Mouse (Mus musculus) kidney, adult 8-10 months (tissue): ENCODE measurements at regions not wholly inside any gene's neighbourhood (a gene's known extent, or its start where the extent isn't known, plus 50 kb on each side); places are given as distances from the start of the nearest gene placed in this dataset.

Experiments
- DNase-seq, 2 experiments: peaks; one replicate each; pipeline ENCODE4 v3.0.0; 2022

DNA sequence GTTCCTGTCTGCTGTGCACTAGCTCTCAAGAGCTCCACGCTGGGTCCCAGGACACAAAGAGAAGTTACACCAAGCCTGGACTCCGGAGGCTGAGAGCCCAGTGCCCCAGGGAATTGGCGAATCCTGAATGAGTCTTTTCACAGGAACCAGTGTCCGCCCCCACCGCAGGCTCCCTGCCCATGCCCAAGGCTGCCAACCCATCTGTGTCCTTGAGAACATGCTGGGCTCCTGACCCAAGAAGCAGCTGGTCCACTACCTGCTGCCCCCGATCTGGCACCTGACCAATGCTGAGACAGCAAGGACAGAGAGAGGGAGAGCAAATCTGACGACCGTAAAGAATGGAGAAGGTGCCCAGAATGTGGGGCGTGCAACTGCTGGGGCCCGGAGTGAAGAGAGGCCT lies 85.2 kb upstream of the Cplx2 start:
- no peak for DNase-seq

DNA sequence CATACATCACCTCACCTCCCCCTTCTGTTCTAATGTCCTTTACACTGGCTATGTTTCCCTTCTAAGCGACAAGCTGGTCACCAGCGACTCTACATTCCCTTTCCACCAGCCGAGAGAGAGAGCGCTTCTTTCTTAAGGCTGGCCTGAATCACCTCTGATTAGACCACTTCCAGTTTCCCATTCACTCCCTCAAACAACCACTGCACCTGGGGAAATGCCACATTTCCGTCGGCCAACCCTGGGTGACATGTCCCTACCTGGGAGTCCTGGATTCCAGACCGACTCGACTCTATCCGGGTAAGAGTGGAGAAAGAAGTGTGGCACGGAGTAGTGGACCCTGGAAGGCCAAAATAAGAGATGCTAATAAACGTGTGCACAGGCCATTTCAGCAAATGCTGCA lies 84.5 kb upstream of the Cplx2 start:
- no peak for DNase-seq

DNA sequence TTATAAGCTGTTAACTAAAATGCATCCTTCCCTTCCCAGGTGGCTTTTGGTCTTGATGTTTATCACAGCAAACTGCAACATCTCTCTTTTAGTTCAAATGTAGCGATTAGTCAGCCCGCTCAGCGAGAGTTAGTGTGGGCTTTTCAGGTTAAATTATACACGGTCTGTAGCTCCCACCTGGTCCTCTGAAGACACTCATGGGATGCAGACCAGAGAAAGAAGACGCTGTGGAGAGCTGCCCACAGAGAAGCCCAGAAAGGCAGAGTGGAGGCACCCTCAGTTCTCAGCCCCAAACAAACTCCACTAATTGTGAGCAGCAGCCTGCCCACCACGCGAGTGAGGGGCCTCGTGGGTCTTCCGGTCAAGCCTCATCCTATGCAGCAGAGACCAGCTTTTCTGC lies 81.1 kb upstream of the Cplx2 start:
- no peak for DNase-seq

DNA sequence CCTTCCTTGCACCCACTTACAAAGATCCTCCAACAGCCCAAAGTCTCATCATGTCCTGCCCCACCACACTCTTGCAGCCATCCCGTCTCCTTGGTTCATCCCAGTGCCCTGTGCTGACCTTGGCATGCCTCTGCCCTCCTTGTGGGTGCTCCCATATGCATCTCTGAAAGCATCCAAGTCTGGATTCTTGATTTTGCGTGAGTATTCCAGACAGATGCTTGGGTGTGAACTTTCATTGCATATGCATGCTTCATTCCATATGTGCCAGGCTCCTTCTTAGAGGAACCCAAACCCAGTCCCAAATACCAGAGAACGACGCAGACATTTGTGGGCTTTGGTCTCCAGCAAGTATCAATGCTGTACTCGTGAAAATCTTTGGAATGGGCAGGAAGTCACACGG lies 78.8 kb upstream of the Cplx2 start:
- DNase-seq, result no peak

DNA sequence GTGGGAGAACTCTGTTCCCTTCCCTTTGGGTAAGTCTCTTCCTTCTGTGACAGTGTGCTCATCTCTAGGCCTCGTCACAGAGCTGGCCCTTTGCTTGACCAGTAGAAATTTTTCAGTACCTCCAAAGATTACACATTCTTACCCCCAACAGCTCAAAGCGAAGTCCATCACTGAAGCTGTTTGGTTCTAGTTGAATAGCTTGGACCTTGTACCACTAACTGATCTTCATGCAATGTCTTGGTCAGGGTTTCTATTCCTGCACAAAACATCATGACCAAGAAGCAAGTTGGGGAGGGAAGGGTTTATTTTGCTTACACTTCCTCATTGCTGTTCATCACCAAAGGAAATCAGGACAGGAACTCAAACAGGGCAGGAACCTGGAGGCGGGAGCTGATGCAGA lies 78.1 kb upstream of the Cplx2 start:
- DNase-seq, result peak; percentile 42 to 59

DNA sequence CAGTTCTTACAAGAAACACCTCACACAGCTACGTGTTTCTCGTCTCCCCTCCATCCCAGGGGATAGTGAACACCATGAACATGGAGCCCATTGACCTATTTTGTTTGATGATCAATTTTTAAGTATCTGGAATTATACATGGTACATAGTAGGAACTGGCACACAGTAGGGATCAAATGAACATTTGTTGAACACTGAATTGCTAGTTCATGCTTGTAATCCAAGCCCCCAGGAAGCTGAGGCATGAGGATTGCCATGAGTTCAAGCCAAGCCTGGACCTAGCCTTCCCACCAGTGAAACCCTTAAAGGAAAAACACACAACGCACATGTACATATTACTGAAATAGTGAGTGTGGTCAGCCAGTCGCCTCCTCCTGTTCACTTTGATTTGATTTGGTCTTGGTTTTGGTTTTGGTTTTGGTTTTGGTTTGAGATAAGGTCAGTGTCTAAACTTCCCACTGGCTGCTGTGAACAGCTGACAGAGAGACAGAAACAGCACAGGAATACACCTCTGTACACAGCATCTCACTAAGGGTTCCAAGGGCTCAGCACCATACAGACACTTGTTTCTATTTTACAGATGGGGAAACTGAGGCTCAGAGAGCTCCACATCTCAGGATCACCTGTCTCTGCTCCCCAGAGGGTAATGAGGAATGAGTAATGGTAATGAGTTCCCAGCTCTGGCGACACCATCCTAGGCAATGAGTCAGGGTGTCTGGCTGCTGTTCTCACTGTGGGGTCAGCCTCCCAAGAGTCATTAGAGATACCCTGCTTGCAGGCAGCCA lies 75.5 kb upstream of the Cplx2 start:
- DNase-seq, result no peak

DNA sequence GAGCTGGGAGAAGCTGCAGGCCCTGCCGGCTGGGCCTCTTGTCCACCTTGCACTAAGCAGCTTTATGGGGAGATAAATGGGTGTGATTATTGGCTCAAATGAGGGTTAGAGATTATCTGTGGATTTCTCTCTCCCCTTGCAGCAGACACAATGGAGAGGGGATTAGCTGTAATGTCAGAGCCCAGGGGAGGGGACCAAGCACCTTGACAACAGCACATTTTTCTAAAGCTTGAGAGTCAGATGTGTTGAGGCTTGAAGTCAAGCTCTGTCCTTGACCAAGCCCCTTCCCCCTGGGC lies 74.9 kb upstream of the Cplx2 start:
- DNase-seq, result no peak

DNA sequence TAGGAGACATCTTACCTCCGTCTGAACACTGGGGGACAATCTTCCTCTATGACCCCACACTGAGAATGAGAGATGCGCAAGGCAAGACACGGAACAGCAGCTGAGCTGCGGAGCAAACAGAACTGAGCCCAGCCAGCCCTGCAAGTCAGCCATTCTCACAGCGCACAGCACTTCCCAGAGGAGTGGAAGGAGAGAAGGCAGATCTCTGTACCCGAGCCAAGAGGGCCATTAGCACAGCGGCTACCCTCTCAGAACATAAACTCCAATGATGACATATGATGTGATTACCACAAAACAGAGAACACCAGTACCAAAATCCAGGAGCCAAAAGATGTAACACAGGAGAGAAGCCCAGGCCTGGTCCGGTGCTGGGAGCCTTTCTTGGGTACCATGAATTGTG lies 72.3 kb upstream of the Cplx2 start:
- no peak for DNase-seq

DNA sequence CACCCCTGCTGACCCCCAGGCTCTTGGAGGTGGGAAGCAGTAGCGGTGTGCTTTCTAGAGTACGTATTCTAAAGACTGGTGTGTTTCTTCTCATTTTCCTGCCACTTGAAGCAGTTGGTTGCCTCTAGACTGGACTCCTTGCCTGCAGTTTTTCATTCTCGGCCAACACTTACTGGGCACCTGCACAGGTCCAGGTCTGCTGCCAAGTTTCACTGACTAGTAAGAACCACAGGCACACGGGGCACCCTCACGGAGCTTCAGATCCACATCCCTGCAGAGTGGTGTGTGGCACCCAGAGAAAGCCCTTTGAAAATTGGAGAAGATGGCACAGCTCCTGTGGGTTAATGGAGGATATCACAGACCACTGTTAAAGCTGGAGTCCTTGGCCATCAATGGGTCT lies 71.9 kb upstream of the Cplx2 start:
- DNase-seq, result no peak

DNA sequence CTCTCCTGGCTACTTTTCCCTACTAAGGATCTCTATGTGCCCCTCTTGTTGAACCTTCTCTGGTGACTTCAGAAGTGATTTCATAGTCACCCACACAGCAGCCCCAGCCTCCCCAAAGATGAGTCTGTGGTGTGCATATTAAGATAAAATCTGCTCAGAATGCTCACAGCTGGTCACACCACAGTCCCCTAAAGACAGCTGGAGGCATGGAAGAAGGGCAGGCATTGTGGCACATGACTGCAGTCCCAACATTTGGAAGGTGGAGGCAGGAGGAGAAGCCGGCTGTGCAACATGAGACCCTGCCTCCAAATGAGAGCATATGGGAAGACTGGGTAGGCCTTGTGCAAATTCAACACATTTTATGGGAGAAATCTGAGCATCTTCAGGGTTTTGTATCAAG lies 70.0 kb upstream of the Cplx2 start:
- no peak for DNase-seq

DNA sequence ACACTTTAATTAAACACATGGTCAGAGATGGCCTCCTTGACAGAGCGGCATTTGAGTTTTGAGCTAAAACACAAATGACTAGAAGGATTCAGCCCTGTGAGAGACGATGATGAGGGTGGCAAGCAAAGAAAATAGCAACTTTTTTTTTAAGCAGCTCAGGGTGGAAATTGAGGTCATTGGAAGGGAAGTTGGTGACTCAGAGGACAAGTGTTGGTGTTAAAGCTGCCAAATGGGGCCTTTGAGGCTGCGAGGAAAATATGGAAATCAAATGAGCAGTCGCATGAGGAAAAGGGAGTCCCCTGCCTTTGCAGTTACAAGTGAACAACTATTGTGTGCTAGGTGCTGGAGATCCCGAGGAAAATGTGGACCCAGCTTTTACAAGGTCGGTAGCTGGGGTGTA lies 69.5 kb upstream of the Cplx2 start:
- DNase-seq, result no peak

DNA sequence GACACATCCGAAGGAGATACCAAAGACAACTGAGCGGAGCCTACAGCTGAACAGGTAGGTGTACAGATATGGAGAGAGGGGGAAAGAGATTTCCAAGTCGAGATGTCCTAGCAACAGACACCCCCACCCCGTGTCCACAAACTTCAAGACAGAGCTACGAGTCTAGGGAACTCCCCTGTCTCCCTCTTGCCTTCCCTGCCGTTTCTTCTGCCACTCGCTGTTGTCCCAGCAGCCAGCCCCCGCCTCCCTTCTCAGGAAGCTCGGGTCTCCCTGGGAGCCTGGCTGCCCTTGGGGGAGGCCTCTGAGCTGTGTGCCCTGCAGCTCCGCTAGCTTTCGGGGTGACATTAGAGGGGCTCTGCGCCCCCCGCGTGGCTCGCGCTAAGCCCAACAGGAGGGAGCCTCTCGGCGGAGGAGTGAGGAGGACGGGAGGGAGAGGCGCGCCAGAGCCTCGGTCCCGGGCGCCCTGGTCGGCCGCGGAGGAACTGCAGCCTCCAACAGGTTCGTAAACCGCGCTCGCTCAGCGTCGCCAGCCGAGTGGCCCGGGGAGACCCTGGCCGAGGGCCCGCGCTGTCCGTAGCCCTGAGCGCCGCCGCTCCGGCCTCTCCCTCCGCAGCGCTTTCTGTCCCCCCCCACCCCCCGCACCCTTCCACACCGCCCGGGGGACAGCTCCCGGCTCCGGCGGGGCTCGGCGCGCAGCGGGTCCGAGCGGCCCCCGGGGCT lies 68.6 kb upstream of the Cplx2 start:
- peak; percentile 33 to 39 for DNase-seq

DNA sequence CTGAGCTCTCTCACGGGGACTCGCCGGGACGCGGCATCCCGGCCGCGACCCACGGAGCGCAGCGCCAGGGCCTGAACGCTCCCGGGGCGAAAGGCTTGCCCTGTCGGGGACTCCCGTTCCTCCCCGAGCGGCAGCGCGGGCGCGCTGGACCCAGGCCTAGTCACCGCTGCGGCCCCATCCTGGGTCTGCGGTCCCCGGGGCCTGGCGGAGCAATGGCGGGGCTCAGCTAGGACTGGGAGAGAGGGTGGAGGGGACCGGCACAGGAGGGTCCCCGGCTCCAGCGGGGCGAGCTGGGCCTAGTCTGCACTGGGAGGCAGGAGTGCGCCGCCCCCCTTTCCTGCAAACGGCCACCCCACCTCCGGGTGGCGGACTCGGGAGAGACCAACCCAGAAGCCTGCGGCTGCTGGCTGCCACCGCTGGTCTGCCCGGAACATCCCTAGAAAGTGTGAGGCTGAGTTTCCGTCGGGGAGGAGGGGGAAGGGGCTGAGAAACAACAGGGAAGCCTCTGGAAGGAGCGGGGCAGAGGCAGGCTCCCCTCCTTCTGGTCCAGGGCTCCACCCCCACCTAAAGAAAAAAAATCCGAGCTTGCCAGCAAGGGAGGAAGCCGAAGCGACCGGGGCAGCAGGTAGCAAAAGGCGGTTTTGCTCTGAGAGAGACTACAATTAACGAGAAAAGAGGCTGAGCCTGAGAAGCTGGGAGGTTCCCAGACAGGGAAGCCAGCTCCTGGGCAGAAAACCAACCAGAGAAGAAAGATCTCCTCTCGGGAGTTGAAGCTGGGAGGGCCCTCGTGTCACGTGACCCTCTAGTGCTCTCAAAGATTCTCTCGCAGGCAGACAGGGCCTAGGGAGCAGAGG lies 67.9 kb upstream of the Cplx2 start:
- DNase-seq, result peak; percentile 91 to 92

DNA sequence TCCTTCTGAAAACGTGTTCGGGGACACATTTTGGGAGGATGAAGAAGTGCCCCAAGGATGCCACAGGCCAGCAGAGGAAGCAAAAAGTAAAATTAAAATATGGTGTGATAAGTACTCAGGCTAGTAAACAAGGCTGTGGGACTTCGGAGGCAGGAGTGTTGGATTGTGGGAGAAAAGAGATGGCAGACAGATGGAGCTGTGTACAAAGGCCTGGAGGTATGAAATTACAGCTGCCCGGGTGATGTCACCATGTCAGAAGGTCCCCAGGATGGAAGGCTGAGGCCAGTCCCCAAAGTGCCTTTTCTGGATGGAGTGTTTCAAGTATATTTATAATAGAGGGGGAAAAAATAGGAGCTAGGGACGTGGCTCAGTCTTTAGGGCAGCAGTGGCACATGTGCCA lies 66.9 kb upstream of the Cplx2 start:
- DNase-seq, result no peak

DNA sequence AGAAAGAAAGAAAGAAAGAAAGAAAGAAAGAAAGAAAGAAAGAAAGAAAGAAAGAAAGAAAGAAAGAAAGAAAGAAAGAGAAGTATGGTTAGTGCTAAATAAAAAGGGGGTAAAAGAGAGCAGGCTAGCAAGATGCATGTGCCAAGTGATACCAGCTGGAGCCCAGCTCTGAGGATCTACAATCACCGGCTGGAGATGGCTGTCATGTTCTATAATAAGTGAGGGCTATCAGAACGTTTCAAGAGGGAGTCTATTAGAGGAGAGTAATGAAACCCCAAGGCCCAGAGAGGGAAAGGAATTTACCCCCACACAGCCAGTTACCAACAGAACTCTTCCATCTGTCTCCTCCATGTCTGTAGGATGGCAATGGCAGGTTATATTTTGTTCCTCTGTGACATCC lies 62.6 kb upstream of the Cplx2 start:
- DNase-seq, result no peak

DNA sequence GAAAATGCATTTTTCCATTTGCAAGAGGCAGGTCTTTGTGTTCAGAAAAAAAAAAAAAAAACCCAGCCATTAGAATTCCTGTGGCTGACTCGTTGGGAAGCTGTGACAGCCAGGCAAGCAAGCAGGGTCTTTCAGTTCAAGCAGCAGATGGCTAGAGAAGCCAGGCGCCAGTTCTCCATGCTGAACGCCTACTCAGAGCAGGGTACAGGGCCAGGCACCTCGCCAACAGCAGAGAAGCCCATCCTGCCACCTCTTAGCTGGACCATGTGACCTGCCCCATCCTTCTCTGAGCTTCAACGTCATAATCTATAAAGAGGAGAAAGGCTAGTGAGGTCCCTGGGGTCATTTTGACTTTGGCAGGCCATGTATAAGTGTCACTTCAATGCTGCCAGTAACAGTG lies 61.8 kb upstream of the Cplx2 start:
- DNase-seq, result no peak

DNA sequence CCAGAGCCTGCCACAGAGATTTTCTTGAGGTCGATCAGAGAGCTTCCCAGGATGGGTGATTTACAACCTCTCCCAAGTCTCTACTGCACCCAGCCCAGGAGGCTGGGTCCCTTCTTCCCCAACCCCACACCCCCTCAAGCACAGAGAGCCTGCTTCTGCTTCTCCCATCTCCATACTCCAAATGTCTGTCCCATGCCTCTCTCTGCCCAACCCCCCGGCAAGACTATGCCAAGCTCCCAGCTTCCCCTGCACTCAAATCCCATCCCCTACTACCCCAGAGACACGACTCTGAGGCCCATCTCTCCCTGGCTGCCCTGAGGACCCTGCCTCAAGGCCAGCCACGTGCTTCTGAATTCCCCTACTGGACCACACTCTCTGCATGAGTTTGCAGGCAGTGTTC lies 61.0 kb upstream of the Cplx2 start:
- DNase-seq, result no peak

DNA sequence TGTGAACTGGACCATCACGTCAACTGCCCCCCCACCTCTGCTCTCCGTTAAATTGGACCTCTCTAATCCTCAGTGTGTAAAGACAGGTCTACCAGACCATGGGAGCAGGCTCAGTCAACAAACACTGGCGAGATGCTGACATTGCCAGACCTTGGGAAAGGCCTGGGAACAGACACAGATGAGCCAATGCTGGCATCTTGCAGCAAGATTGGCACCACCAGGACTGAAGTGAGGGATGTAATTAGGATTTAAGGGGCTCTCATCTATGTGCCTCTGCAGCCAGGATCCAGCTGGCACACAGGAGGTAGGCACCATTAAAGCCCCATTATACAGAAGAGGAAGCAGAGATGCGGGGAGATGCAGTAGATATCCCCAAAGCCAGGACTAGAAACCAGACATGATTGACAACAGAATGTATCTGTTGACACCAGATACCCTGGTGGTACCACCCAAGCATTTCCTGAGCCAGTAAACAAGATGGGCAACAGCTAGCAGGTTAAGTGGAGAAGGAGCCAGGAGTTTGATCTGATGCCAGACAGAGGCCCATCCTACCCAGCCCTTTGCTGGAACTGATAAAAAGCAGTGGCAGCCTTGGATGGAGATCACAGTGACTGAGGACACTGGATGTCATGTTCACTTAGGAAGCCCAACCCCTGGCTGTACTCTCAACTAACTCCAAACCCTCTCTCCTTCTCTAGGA lies 59.7 kb upstream of the Cplx2 start:
- DNase-seq, result no peak

DNA sequence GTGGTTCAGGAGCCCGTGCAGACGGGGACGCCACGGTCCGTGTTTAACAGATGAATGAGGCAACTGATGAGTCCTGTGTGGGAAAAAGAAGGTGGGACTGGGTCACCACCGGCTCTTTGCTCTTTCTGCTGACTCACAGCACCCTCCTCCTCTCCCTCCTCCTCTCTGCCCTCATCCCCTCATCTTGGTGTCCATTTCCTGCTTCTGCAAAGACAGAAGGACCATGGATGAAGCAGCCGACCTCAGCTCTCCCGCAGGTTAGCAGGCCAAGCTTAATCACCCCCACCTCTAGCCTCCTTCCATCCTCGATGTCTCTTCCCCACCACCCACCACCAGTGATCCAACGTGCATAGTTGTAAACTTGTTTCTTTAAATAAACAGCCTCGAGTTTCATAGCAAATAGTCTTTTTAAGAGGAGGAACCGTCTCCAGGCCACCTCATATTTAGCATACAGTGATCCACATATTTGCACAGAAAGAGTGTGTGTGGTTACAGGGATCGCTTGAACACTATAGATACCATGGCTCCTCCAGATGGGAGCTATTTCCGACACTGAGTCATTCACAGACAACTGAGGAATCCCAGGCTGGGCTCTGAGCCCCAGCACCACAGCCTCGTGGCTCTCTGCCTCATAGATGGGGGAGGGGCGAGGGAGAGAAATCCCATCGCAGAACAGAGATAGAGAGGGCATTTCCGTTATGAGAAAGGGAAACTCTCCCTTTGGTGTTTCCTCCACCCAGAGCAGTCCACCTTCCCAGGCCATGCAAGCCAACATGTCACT lies 58.6 kb upstream of the Cplx2 start:
- DNase-seq, result no peak

DNA sequence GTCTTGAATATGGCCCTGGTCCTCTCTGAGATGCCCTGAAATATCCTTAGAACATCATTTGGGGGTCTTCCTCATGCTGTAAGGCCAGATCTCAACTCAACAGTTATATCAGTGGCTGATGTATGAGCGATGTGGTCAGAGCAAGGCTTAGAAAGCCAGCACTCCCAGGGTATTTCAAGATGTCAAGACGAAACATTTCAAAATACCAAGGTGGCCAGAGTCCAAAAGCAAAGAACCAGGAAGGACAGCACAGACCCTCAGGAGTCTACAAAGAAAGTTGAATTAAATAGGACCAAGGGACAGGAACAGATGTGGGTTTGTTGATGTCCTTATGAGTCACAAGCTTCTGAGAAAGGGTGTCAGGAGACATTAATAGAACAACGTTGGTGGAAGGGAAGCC lies 55.8 kb upstream of the Cplx2 start:
- DNase-seq, result no peak

DNA sequence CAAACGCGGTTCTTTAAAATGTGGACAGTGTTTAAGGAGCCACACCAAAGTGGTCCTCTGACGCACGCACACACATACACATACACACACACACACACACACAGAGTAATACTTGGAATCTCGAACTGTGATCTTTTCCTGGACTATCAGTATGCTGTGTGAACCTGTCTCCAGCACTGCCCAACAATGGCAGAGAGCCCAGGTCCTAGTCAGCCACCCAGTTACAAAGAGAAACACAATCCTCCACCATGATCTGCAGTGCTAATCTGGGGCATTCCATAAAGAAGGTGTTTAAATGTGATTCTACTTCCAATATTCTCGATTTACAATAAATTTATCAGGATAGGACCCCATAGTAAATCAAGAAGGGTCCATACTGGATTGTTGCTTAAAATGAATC lies 54.2 kb upstream of the Cplx2 start:
- no peak for DNase-seq

DNA sequence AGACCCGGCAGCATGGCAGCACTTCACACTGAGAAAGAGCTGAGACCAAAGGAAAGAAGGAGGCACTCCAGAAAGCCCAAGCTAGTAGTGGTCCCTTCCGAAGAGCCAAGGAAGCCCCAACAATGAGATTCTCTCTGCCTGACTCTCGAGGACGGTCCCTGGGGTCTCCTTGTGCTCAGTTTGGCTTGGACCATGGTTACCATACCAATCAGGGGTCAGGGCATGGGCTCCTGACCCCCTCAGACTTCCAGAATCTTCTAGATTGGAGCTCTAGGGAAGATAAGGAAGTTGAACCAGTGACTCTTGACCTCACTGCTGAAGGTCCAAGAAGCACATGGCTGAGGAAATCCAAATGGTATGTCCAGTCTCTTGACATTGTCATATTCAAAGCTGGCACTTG lies 53.0 kb upstream of the Cplx2 start:
- no peak for DNase-seq

DNA sequence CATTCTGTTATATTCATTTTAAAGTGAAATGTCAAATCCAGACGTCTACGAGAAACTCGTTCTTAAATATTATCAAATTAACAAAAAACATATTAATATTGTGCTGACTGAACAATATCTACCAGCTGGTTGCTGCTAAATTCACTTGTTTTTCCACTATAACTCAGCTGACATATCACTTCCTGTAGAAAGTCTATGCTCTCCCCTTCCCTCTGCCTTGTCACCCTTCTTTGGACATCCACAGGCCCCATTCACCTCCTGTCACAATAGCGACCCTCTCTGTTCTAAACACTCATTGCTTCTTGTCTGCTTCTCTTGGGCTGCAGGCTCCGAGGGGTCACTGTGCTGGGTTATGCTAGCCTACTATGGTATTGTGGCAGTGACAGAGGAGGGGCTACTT lies 52.5 kb upstream of the Cplx2 start:
- DNase-seq, result no peak
